Mouse (Mus musculus): ENCODE results near the gene Prokr2.
"Not testable (repeated sequence)": the region's sequence is repeated elsewhere in the genome, so short reads cannot be mapped to it uniquely, and the experiment has no call there.

Gene Prokr2

GRCm38 (mm10) chr2:132340350-132340749 is 44.9 kb downstream of the Prokr2 start:
- DNase-seq (ENCODE audit: low spot score), result no peak

GRCm38 (mm10) chr2:132337202-132337601 is 48.0 kb downstream of the Prokr2 start:
- DNase-seq (ENCODE audit: low spot score), result no peak

- no peak for DNase-seq (ENCODE audit: low spot score)
Observed at GRCm38 (mm10) chr2:132323541-132323940, 61.7 kb downstream of the Prokr2 start.

GRCm38 (mm10) chr2:132320516-132320915 is 64.7 kb downstream of the Prokr2 start:
- no peak for DNase-seq (ENCODE audit: low spot score)

GRCm38 (mm10) chr2:132317178-132317577 is 68.1 kb downstream of the Prokr2 start:
- no peak for DNase-seq (ENCODE audit: low spot score)

- peak; percentile 89 for DNase-seq (ENCODE audit: low spot score)
Observed at GRCm38 (mm10) chr2:132316041-132316808, 69.0 kb downstream of the Prokr2 start.

- not testable (repeated sequence) for DNase-seq (ENCODE audit: low spot score)
Observed at GRCm38 (mm10) chr2:132314057-132314456, 71.2 kb downstream of the Prokr2 start.

GRCm38 (mm10) chr2:132313568-132313967 is 71.7 kb downstream of the Prokr2 start:
- no peak for DNase-seq (ENCODE audit: low spot score)

- no peak for DNase-seq (ENCODE audit: low spot score)
Observed at GRCm38 (mm10) chr2:132312616-132313015, 72.6 kb downstream of the Prokr2 start.

- DNase-seq (ENCODE audit: low spot score), result no peak
Observed at GRCm38 (mm10) chr2:132309398-132309930, 75.8 kb downstream of the Prokr2 start.

- DNase-seq (ENCODE audit: low spot score), result no peak
Observed at GRCm38 (mm10) chr2:132308829-132309228, 76.4 kb downstream of the Prokr2 start.

- DNase-seq (ENCODE audit: low spot score), result no peak
Observed at GRCm38 (mm10) chr2:132307213-132307843, 77.9 kb downstream of the Prokr2 start.

- DNase-seq (ENCODE audit: low spot score), result peak; percentile 24
Observed at GRCm38 (mm10) chr2:132305988-132306387, 79.3 kb downstream of the Prokr2 start.

GRCm38 (mm10) chr2:132305165-132305564 is 80.1 kb downstream of the Prokr2 start:
- DNase-seq (ENCODE audit: low spot score), result no peak

- no peak for DNase-seq (ENCODE audit: low spot score)
Observed at GRCm38 (mm10) chr2:132301436-132301835, 83.8 kb downstream of the Prokr2 start.

- DNase-seq (ENCODE audit: low spot score), result no peak
Observed at GRCm38 (mm10) chr2:132298250-132298649, 87.0 kb downstream of the Prokr2 start.

GRCm38 (mm10) chr2:132293694-132294450 is 91.4 kb downstream of the Prokr2 start:
- DNase-seq (ENCODE audit: low spot score), result no peak

- DNase-seq (ENCODE audit: low spot score), result no peak
Observed at GRCm38 (mm10) chr2:132292083-132292482, 93.2 kb downstream of the Prokr2 start.

- DNase-seq (ENCODE audit: low spot score), result no peak
Observed at GRCm38 (mm10) chr2:132291265-132291664, 94.0 kb downstream of the Prokr2 start.

GRCm38 (mm10) chr2:132290808-132291207 is 94.4 kb downstream of the Prokr2 start:
- DNase-seq (ENCODE audit: low spot score), result no peak

- DNase-seq (ENCODE audit: low spot score), result not testable (repeated sequence)
Observed at GRCm38 (mm10) chr2:132289213-132289612, 96.0 kb downstream of the Prokr2 start.
